In the genomic region with DNA sequence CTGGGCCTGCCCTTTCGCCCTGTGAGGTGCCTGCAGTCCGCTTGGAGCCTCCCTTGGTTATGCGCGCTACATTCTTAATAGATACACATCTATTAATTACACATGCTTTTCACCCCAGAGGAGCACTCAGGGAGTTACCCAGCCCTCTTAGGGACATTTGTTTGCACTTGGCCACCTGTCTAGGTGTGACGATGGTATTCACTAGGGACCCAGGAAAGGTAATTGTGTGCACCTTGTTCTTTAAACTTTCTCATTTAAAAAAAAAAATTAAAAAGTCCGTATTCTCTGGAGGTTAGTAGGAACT, we compare ENCODE assay signal across 7 mouse cellular contexts. TPM values are rescaled to one million over a fixed set of nuclear protein-coding genes. Genes with fewer than 3 reads are reported as not detected.
DNase-seq lines count a peak whose midpoint lies in the region; ATAC-seq and TF ChIP-seq lines count a peak whose summit lies in the region.

No protein-coding gene starts in this region.

- no peaks in the 10 kb centered on the region for H3K9me3 ChIP-seq in embryonic facial prominence, embryonic 14.5 days (ENCODE audit: control insufficient read depth, low read length)
- H3K9me3 ChIP-seq in hindbrain, embryonic 16.5 days (ENCODE audit: control insufficient read depth, low read length), result no peaks in the 10 kb centered on the region
- H3K9me3 ChIP-seq in neural tube, embryonic 13.5 days, result no peaks in the 10 kb centered on the region

- peak overlapping the region; percentile 89 for H3K4me2 ChIP-seq in embryonic facial prominence, embryonic 14.5 days (ENCODE audit: low read depth, low read length)
- H3K4me2 ChIP-seq in hindbrain, embryonic 16.5 days (ENCODE audit: low read length), result peak overlapping the region; percentile 75
- peak overlapping the region; percentile 81 for H3K4me2 ChIP-seq in neural tube, embryonic 13.5 days

- peak overlapping the region; percentile 79 for H3K4me3 ChIP-seq in lung, adult 2 months (replicated peaks; ENCODE audit: extremely low read depth, low read depth, low read length)
- peak overlapping the region; percentile 79 for H3K4me3 ChIP-seq in embryonic facial prominence, embryonic 14.5 days (ENCODE audit: low read depth, low read length)
- peak overlapping the region; percentile 92 for H3K4me3 ChIP-seq in hindbrain, embryonic 16.5 days (ENCODE audit: low read length)
- H3K4me3 ChIP-seq in neural tube, embryonic 13.5 days, result peak overlapping the region; percentile 80

- no peak for DNase-seq in lung, adult 2 months
- DNase-seq in lung, postnatal 4 days, result no peak
- no peak for DNase-seq in embryonic facial prominence, embryonic 14.5 days (ENCODE audit: low spot score)
- DNase-seq in thymus, adult 18-20 months, result no peak
- no peak for DNase-seq in adrenal gland, postnatal 4 days (ENCODE audit: low spot score in 2 of 2)

- H3K9ac ChIP-seq in embryonic facial prominence, embryonic 14.5 days (ENCODE audit: low read depth, low read length), result peak overlapping the region; percentile 76
- H3K9ac ChIP-seq in hindbrain, embryonic 16.5 days (ENCODE audit: low read depth, low read length), result peak overlapping the region; percentile 96
- peak overlapping the region; percentile 93 for H3K9ac ChIP-seq in neural tube, embryonic 13.5 days

- H3K27me3 ChIP-seq in embryonic facial prominence, embryonic 14.5 days (replicated peaks; ENCODE audit: control insufficient read depth, insufficient read depth, low read length), result peaks cover 12% of the 10 kb centered on the region; the same call in 1 of the 2 replicates
- H3K27me3 ChIP-seq in hindbrain, embryonic 16.5 days (replicated peaks; ENCODE audit: control insufficient read depth, insufficient read depth, low read length), result no peaks in the 10 kb centered on the region
- peaks cover 30% of the 10 kb centered on the region for H3K27me3 ChIP-seq in neural tube, embryonic 13.5 days

- TF ChIP-seq POLR2A in lung, adult 2 months (IDR thresholded peaks at IDR 0.05; ENCODE audit: borderline replicate concordance, extremely low read depth, low read depth, low read length), result no peak

- ATAC-seq in embryonic facial prominence, embryonic 14.5 days (ENCODE audit: low read depth), result peak; percentile 64; the same call in 1 of the 2 replicates
- ATAC-seq in hindbrain, embryonic 16.5 days, result no peak; the same call in 1 of the 2 replicates
- ATAC-seq in neural tube, embryonic 13.5 days (ENCODE audit: low read depth), result no peak

- H3K36me3 ChIP-seq in embryonic facial prominence, embryonic 14.5 days (ENCODE audit: control insufficient read depth, insufficient read depth, low read length), result no peaks in the 10 kb centered on the region
- H3K36me3 ChIP-seq in hindbrain, embryonic 16.5 days (ENCODE audit: control insufficient read depth, insufficient read depth, low read length), result no peaks in the 10 kb centered on the region
- H3K36me3 ChIP-seq in neural tube, embryonic 13.5 days, result no peaks in the 10 kb centered on the region

- H3K27ac ChIP-seq in embryonic facial prominence, embryonic 14.5 days (replicated peaks; ENCODE audit: low read depth, low read length), result no peak overlapping the region
- H3K27ac ChIP-seq in hindbrain, embryonic 16.5 days (ENCODE audit: low read depth, low read length), result peak overlapping the region; percentile 89
- H3K27ac ChIP-seq in neural tube, embryonic 13.5 days (replicated peaks), result peak overlapping the region; percentile 91

- 17% methylated on average over 6 of the region's 6 CpGs for WGBS in lung, adult 2 months
- 2% methylated on average over 6 of the region's 6 CpGs for WGBS in embryonic facial prominence, embryonic 14.5 days
- 5% methylated on average over 6 of the region's 6 CpGs for WGBS in hindbrain, embryonic 16.5 days
- 2% methylated on average over 6 of the region's 6 CpGs for WGBS in neural tube, embryonic 13.5 days

- H3K4me1 ChIP-seq in lung, adult 2 months (ENCODE audit: control insufficient read depth, insufficient read depth, low read length), result peaks cover 3% of the 10 kb centered on the region; the same call in 1 of the 2 replicates
- H3K4me1 ChIP-seq in embryonic facial prominence, embryonic 14.5 days (ENCODE audit: control insufficient read depth, insufficient read depth, low read length), result no peaks in the 10 kb centered on the region
- peaks cover 12% of the 10 kb centered on the region for H3K4me1 ChIP-seq in hindbrain, embryonic 16.5 days (ENCODE audit: control insufficient read depth, insufficient read depth, low read depth, low read length)
- H3K4me1 ChIP-seq in neural tube, embryonic 13.5 days (replicated peaks), result peaks cover 13% of the 10 kb centered on the region

- TF ChIP-seq CTCF in lung, adult 2 months (IDR thresholded peaks at IDR 0.05; ENCODE audit: insufficient read depth, low read length), result no peak

RNA-seq across cellular contexts. Expression of gene Jazf1, which starts 0.4 kb away (rescaled TPM):
- 1.3 and 1.4 TPM in 2 replicates for polyA plus RNA-seq in lung, adult 2 months (2012; rRNA removed)
- polyA plus RNA-seq in embryonic facial prominence, embryonic 14.5 days (2014; fragmentation: Nextera tagmentation; extraction: Ambion mirVana), result 17.2 and 20.4 TPM in 2 replicates
- 56.1 and 56.4 TPM in 2 replicates for polyA plus RNA-seq in hindbrain, embryonic 16.5 days (2015; fragmentation: Nextera tagmentation; extraction: Ambion mirVana)
- 31.6 and 31.7 TPM in 2 replicates for polyA plus RNA-seq in neural tube, embryonic 13.5 days (2015; fragmentation: Nextera tagmentation; extraction: Ambion mirVana)
- 1 to 10 TPM; 7.3 to 8.2 TPM for total RNA-seq in adrenal gland, postnatal 4 days (2021)
